Mouse (Mus musculus) urinary bladder, postnatal 25 days (tissue): ENCODE data around the gene Gm39566.
"Not testable (repeated sequence)": the region's sequence is repeated elsewhere in the genome, so short reads cannot be mapped to it uniquely, and the experiment has no call there.

Source experiments
- DNase-seq: peaks from one replicate; pipeline ENCODE4 v3.0.0; 2022; ENCODE audit warnings: low spot score

Gm39566 gene

GRCm38 (mm10) chr11:69815155-69815554 lies at the start of gene Gm39566:
Gene Gm39566 (minus strand): TSS chr11:69815298.
- DNase-seq, result no peak

DNA sequence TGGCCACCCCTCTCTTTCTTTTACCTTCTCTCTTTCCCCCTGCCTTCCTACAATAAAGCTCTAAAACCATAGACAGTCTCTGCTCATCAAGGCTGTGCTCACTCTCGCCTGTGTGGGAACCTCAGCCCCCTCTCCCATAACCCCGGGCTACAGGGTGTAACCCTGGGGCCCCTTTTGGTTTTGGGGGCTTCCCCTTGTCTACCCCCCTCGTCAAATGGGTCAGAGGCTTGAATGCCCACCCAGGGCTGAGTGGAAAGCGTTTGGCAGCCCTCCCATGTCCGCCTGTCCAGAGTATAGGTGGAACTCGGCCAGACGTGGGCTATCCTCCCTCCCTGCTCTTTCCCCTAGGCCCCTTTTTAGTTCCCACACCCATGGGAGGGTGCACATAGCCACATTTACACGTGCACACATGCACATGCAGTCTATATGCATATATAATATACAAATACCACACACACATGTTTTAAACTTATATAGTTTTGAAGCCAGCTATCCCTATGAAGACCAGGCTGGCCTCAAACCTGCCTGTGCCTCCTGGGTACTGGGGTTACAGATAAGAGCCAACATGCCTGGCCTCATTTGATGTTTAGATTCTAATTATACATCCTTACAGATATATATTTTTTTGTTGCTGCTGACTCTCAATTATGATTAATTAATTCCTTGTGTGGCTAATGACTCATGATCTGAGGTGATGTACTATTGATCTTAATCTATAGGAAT lies 49.2 kb upstream of the Gm39566 start:
- DNase-seq, result no peak

- DNase-seq, result not testable (repeated sequence)
Measured at GRCm38 (mm10) chr11:69863729-69864128, 48.6 kb upstream of the Gm39566 start.

- DNase-seq, result no peak
Measured at GRCm38 (mm10) chr11:69858113-69858998, 43.3 kb upstream of the Gm39566 start, which contains the start of gene Tnk1. Gene Tnk1 (minus strand): TSS chr11:69858730.

DNA sequence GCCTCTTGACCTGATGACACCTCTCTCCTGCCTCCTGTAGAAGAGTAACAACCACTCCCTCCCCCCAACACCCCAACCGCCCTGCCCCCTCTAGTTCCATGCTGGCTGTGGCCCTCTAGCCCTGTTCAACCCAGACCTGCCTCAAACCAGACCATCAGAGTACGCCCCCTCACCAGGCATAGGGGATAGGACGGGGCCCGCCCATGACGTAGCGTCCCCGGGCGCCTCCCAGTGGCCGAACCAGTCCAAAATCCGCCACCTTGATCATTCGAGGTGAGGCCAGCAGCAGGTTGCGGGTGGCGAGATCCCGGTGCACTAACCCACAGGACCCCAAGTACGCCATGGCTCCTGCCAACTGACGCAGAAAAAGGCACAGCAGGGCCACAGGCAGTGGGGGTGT lies 40.2 kb upstream of the Gm39566 start:
- DNase-seq, result no peak

DNA sequence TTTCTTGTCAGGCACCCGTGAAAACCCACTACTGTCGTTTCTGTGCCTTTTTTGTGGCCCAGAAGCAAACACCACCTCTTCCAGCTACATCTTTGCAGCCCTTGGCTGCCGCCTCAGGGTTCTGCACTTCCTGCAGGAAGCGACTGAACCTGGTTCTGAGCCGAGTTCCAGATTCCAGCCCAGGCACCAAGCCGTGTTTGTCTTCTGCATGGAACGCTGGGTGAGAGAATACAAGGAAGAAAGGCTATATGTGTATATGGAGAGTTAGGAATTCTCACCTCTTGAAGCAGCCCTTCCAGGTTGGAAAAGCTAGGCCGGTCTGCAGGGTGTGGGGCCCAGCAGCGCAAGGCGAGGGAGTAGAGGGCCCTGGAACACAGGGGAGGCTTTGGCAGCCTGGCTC lies 39.6 kb upstream of the Gm39566 start:
- no peak for DNase-seq

GRCm38 (mm10) chr11:69853994-69854393 lies 38.9 kb upstream of the Gm39566 start:
- no peak for DNase-seq

DNA sequence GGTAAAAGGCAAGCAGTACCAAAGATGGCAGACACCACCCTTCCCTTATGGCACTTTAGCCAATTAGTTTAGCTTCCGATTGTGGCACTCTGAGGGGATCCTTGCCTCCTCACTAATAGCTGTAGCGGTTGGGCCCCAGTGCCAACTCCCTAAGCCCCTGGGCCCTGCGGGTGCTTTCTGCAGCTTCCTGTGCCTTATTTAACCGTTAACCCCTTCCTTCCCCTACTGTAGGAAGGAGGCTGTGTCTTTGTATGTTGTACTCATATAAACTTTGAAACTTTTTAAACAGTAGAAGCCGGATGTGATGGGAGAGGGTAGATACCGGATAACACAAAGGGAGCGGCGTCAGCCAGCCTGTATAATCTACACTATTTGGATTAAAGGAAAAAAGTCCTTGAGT lies 35.7 kb upstream of the Gm39566 start:
- DNase-seq, result no peak

DNA sequence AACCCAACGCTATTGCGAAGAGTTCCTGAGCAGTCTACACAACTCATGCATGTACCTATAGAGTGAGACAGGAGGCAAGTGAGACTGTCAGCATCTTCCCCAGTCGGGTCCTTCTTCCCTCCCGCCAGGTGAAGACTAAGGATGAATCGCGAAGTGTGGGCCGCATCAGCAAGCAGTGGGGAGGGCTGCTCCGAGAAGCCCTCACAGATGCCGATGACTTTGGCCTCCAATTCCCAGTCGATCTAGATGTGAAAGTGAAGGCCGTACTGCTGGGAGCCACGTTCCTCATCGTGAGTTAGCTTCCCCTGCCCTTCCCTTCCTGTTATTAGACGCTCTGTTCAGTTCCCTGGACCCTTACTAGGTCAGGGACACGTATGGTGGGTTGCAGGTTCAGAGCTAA lies 34.8 kb upstream of the Gm39566 start:
- DNase-seq, result no peak

DNA sequence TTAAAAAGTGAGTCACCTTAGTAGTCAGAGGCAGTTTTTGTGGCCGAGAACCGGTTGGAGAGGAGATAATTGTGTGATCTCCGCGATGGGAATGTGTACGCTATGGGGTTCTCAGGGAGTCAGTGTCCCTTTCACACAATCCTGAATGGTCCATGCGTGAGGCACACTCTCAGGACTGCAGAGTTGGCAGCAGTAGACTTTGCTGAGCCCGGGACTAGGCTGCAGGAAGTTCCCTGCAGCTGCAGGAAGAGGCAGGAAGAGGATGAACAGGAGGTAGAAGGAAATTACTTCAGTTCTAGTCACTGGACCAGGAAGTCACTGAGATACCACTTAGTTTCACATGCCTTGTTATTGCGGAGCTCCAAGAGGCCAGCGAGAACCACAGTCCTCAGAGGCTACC lies 34.0 kb upstream of the Gm39566 start:
- no peak for DNase-seq

DNA sequence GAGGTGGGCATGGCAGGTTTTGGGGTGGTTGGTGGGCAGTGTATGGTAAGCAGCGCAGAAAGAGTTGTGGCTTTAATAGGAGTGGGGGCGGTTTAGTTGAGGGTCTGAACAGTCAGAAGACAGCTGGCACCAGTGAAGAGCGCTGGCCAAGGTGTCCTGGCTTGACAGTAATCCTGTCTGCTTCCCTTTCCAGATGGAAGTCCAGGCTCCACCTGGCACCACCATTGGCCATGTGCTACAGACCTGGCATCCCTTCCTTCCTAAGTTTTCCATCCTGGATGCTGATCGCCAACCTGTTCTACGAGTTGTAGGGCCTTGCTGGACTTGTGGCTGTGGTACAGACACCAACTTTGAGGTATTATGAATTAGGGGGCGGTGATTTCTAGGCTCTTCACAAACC lies 32.9 kb upstream of the Gm39566 start:
- DNase-seq, result no peak

DNA sequence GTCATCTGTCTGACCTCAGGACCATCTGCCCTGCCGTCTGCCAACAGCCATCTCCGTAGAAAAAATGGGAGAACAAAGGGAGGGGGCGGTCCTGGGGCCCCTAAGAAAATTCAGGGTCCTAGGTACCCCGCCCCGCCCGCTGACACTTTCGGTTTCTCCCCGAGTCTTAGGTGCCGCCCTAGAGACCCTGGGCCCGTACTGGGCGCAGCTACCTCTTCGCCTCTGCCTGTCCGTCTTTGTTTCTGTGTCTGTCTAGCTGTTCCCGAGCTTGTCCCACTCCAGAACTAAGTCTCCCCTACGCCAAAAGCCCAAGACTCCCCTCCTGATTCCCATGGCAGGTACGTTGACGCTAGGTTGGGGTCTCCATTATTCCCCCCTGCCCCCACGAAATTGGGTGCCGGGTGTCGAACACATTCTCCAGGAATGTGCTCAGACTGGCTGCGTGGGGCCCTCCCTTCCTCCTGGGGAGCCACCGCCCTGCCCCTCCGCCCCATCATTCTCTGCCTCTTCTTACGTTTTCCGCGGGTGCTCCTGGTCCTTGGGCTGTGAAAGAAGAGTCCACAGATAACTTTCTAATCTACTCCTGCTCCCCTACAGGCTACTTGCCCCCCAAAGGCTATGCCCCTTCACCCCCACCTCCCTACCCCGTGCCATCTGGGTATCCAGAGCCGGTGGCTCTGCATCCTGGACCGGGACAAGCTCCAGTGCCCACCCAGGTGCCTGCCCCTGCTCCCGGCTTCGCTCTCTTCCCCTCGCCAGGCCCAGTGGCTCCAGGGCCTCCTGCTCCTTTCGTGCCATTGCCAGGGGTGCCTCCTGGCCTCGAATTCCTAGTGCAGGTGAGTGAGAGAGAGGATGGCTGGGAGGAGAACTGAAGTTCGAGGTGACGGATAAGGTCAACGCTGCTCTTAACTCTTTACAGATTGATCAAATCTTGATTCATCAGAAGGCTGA lies 31.9 kb upstream of the Gm39566 start:
- DNase-seq, result peak; percentile 61

GRCm38 (mm10) chr11:69846198-69846680 lies 31.1 kb upstream of the Gm39566 start, which contains the start of gene Plscr3:
Gene Plscr3 (plus strand): TSS chr11:69846376.
- peak; percentile 92 for DNase-seq

DNA sequence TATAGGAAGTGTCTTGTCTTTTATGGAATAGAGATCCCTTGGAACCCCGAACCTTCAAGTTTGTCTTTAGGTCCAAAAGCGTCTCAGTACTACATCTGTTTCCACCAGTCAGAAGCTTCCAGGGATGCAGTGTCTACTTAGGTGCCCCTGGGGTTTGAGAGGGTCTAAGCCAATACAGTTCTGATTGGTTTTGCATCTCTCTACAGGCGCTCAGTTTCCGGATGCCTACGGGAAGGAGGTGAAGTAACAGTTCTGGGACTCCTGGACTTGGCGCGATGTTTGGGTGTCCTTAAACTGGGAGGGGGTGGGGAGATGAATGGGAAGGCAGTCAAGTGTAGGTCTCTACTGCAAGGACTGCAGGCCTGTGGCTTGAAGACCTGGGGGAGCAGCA lies 23.6 kb upstream of the Gm39566 start:
- DNase-seq, result no peak

GRCm38 (mm10) chr11:69837952-69838713 lies 23.0 kb upstream of the Gm39566 start, which contains the start of gene Tmem256:
Gene Tmem256 (plus strand): TSS chr11:69838514.
- peak; percentile 84 for DNase-seq

DNA sequence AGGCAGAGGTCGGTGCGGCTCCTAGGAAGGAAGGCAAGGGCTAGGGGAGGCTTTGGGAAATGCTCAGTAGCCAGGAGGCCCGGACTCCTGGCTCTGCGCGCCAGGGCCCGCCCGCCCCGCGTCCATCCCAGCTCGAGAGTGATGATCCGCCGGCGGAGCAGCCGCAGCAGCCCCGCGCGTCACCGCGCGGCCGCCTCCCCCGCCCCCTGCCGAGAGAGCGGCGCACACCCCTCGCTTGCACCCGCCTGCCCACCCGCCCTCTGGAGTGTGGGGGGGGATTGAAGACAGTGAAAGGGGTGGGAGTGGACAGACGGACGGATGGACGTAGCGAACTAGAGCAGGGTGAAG lies 22.5 kb upstream of the Gm39566 start, which contains the start of gene Nlgn2:
Gene Nlgn2, minus strand, starts transcription at position 181 of the 348 bp plus-strand sequence.
- peak; percentile 45 for DNase-seq

DNA sequence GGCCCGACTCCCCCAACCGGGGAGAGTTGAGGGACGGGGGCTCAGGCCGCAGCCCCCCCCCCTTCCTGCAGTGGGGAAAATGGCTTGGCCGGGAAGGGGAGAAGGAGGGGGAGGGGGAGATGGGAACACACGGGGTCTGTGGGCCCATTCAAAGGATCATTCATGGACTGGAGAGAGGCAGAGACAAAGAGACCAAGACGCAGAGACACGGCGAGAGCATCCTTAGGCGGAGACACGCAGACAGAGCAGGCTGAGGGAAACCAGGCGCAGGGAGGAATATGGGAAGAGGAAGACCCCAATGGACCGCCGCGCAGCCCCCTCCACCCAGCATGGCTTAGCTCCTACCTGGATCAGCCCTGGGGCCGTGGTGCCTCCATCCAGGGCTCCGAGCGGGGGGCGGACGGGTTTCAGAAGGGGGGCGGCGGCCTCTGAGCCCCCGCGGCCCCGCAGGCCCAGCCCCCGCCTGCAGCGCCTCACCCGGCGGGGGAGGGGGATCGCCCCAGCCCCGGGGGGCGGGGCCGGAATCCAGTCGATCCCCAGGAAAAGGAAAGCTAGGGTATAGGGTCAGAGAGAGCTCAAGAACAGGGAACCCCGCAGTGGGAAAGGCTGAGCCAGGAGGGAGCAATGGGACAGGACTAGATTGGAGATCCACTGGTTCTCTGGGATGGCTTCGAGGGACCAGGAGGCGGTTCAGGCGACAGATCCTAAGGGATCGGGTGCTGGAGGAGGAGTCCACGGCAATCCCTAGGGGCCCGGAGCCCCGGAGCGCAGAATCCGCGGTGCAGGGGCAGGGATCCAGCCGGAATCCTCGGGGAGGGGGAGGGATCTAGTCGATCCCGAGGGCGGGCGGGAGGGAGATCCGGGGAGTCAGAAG lies 21.8 kb upstream of the Gm39566 start:
- no peak for DNase-seq

DNA sequence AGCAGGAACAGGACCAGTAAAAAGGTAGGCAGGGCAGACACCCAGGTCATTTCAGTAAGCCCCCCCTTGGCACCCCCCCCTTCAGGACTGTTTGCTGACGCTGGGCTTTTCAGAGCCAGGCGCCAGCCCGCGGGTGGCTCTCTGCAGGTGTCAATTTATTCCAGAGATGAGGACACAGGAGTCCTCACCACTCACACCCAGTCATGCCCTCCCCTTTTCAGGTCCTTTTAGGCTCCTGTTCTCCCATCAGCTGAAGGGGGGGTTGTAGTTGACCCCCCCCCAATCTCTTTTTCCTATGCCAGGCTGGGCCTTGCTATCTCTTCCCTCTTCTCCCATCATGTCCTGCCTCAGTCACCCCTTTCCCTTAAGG lies 20.9 kb upstream of the Gm39566 start:
- no peak for DNase-seq

GRCm38 (mm10) chr11:69835326-69835965 lies 20.3 kb upstream of the Gm39566 start:
- no peak for DNase-seq
